Mouse (Mus musculus) kidney, embryonic 14.5 days (tissue): Measurements from ENCODE around the gene Cacnb2. TPM values are rescaled to one million over a fixed set of nuclear protein-coding genes. Genes with fewer than 3 reads are reported as not detected.

ENCODE experiments used
- ATAC-seq: fragments of 200-750 bp; cut with Nextera tagmentation; 2 replicates; pipeline ENCODE4 v1.8.0; 2017; ENCODE audit warnings: moderate number of reproducible peaks, mild to moderate bottlenecking, moderate TSS enrichment, moderate library complexity; ENCODE audit not compliant: low FRiP score, low TSS enrichment
- H3K27ac ChIP-seq: fragments of 300-500 bp; sonication (generic); 2 replicates; pipeline ENCODE4 v1.5.1; 2014; ENCODE audit warnings: low read depth, mild to moderate bottlenecking, low read length, moderate library complexity, mixed read lengths
- H3K27me3 ChIP-seq: fragments of 300-500 bp; sonication (generic); 2 replicates; pipeline ENCODE4 v1.6.1; 2014; ENCODE audit warnings: mild to moderate bottlenecking, low read length; ENCODE audit not compliant: control insufficient read depth, insufficient read depth
- H3K36me3 ChIP-seq: fragments of 300-500 bp; sonication (generic); 2 replicates; pipeline ENCODE4 v1.6.1; 2014; ENCODE audit warnings: low read length, mixed read lengths; ENCODE audit not compliant: control insufficient read depth, insufficient read depth
- H3K4me1 ChIP-seq: fragments of 300-500 bp; sonication (generic); 2 replicates; pipeline ENCODE4 v1.6.1; 2014; ENCODE audit warnings: low read length, mixed read lengths; ENCODE audit not compliant: control insufficient read depth, insufficient read depth
- H3K4me2 ChIP-seq: fragments of 300-500 bp; sonication (generic); replicated peaks from 2 replicates; pipeline ENCODE4 v1.6.1; 2014; ENCODE audit warnings: low read depth, mild to moderate bottlenecking, low read length
- H3K4me3 ChIP-seq: fragments of 300-500 bp; sonication (generic); 2 replicates; pipeline ENCODE4 v1.5.1; 2014; ENCODE audit warnings: mild to moderate bottlenecking, low read length
- H3K9ac ChIP-seq: fragments of 300-500 bp; sonication (generic); 2 replicates; pipeline ENCODE4 v1.6.1; 2014; ENCODE audit warnings: low read depth, mild to moderate bottlenecking, low read length, moderate library complexity
- H3K9me3 ChIP-seq: fragments of 300-500 bp; sonication (generic); 2 replicates; pipeline ENCODE4 v1.6.1; 2016; ENCODE audit warnings: low read length; ENCODE audit not compliant: control insufficient read depth
- WGBS: fragments of 180-500 bp; shearing (Covaris S2); extraction: QIAGEN DNeasy Blood & Tissue Kit; methylation state at CpG from one replicate; pipeline ENCODE4 v1.1.7; 2014; 5-methylcytosine and 5-hydroxymethylcytosine counted together
- polyA plus RNA-seq: library from polyadenylated mRNA; unstranded; fragments of >200 nt; fragmentation: Nextera tagmentation; extraction: Ambion mirVana; gene quantifications from 2 replicates; pipeline ENCODE4 v1.2.1, GENCODE M21; 2014

Gene Cacnb2
- polyA plus RNA-seq, 1 experiment from 2014 or later: 1.7 TPM

GRCm38 (mm10) chr2:14825146-14825545, 222.3 kb downstream of the Cacnb2 start:
- no peak for ATAC-seq
- Histone ChIP-seq H3K27me3 (no peaks in the 10 kb centered on the region), H3K36me3 (no peaks in the 10 kb centered on the region), H3K4me3 (no peak overlapping the region), H3K4me1 (0 out of 2 replicates have a peak, but pooled peaks cover 6% of the 10 kb centered on the region), H3K9me3 (no peaks in the 10 kb centered on the region), H3K9ac (no peak overlapping the region), H3K27ac (no peak overlapping the region), H3K4me2 (no peak overlapping the region)
- WGBS: 71% methylated on average over 4 of the region's 4 CpGs

GRCm38 (mm10) chr2:14829451-14829850, 226.6 kb downstream of the Cacnb2 start:
- Histone ChIP-seq H3K36me3 (no peaks in the 10 kb centered on the region), H3K4me3 (no peak overlapping the region), H3K27ac (no peak overlapping the region), H3K4me2 (no peak overlapping the region), H3K4me1 (no peaks in the 10 kb centered on the region), H3K27me3 (no peaks in the 10 kb centered on the region), H3K9ac (no peak overlapping the region), H3K9me3 (no peaks in the 10 kb centered on the region)
- WGBS: 64% methylated on average over 3 of the region's 3 CpGs
- no peak for ATAC-seq

GRCm38 (mm10) chr2:14831308-14831707, 228.4 kb downstream of the Cacnb2 start:
- no peak for ATAC-seq
- H3K27me3 ChIP-seq: no peaks in the 10 kb centered on the region
- H3K36me3 ChIP-seq: no peaks in the 10 kb centered on the region
- no peaks in the 10 kb centered on the region for H3K9me3 ChIP-seq
- H3K27ac ChIP-seq: no peak overlapping the region
- 77% methylated on average over 2 of the region's 2 CpGs for WGBS
- no peak overlapping the region for H3K4me2 ChIP-seq
- H3K4me3 ChIP-seq: no peak overlapping the region
- H3K9ac ChIP-seq: no peak overlapping the region
- no peaks in the 10 kb centered on the region for H3K4me1 ChIP-seq

- no peak overlapping the region for H3K27ac ChIP-seq
- no peaks in the 10 kb centered on the region for H3K27me3 ChIP-seq
- no peaks in the 10 kb centered on the region for H3K9me3 ChIP-seq
- H3K4me1 ChIP-seq: no peaks in the 10 kb centered on the region
- H3K36me3 ChIP-seq: no peaks in the 10 kb centered on the region
- ATAC-seq: no peak
- H3K4me2 ChIP-seq: no peak overlapping the region
- no peak overlapping the region for H3K4me3 ChIP-seq
- no peak overlapping the region for H3K9ac ChIP-seq
- WGBS: 60% methylated on average over 5 of the region's 5 CpGs
Measured at GRCm38 (mm10) chr2:14834700-14835317, 231.9 kb downstream of the Cacnb2 start.

GRCm38 (mm10) chr2:14841272-14841671, 238.4 kb downstream of the Cacnb2 start:
- Histone ChIP-seq H3K27me3 (no peaks in the 10 kb centered on the region), H3K9me3 (no peaks in the 10 kb centered on the region), H3K27ac (no peak overlapping the region), H3K4me3 (no peak overlapping the region), H3K36me3 (no peaks in the 10 kb centered on the region), H3K4me1 (no peaks in the 10 kb centered on the region), H3K4me2 (no peak overlapping the region), H3K9ac (no peak overlapping the region)
- ATAC-seq: no peak
- 40% methylated on average over 1 of the region's 1 CpGs for WGBS

GRCm38 (mm10) chr2:14846727-14847126, 243.8 kb downstream of the Cacnb2 start:
- Histone ChIP-seq H3K4me2 (no peak overlapping the region), H3K27ac (no peak overlapping the region), H3K27me3 (no peaks in the 10 kb centered on the region), H3K9ac (no peak overlapping the region), H3K4me3 (no peak overlapping the region), H3K9me3 (no peaks in the 10 kb centered on the region), H3K4me1 (no peaks in the 10 kb centered on the region), H3K36me3 (no peaks in the 10 kb centered on the region)
- WGBS: 71% methylated on average over 1 of the region's 1 CpGs
- no peak for ATAC-seq

GRCm38 (mm10) chr2:14847188-14847587, 244.3 kb downstream of the Cacnb2 start:
- 95% methylated on average over 1 of the region's 1 CpGs for WGBS
- H3K4me2 ChIP-seq: no peak overlapping the region
- no peak overlapping the region for H3K27ac ChIP-seq
- no peaks in the 10 kb centered on the region for H3K27me3 ChIP-seq
- no peaks in the 10 kb centered on the region for H3K36me3 ChIP-seq
- no peaks in the 10 kb centered on the region for H3K9me3 ChIP-seq
- no peak overlapping the region for H3K4me3 ChIP-seq
- H3K9ac ChIP-seq: no peak overlapping the region
- ATAC-seq: no peak
- H3K4me1 ChIP-seq: no peaks in the 10 kb centered on the region

GRCm38 (mm10) chr2:14850831-14851230, 247.9 kb downstream of the Cacnb2 start:
- H3K9ac ChIP-seq: no peak overlapping the region

GRCm38 (mm10) chr2:14851383-14851782, 248.5 kb downstream of the Cacnb2 start:
- Histone ChIP-seq H3K27ac (no peak overlapping the region), H3K9ac (no peak overlapping the region), H3K36me3 (no peaks in the 10 kb centered on the region), H3K4me2 (no peak overlapping the region), H3K4me3 (no peak overlapping the region), H3K27me3 (no peaks in the 10 kb centered on the region), H3K9me3 (no peaks in the 10 kb centered on the region), H3K4me1 (no peaks in the 10 kb centered on the region)
- 84% methylated on average over 1 of the region's 1 CpGs for WGBS
- ATAC-seq: peak; percentile 39; the same call in 1 of the 2 replicates

More at GRCm38 (mm10) chr2:14850831-14851230, 247.9 kb downstream of the Cacnb2 start:
- ATAC-seq: no peak
- Histone ChIP-seq H3K4me2 (no peak overlapping the region), H3K27ac (no peak overlapping the region), H3K27me3 (no peaks in the 10 kb centered on the region), H3K4me1 (no peaks in the 10 kb centered on the region), H3K4me3 (no peak overlapping the region), H3K9me3 (no peaks in the 10 kb centered on the region), H3K36me3 (no peaks in the 10 kb centered on the region)
- WGBS: 84% methylated on average over 1 of the region's 1 CpGs
